Comparison of ENCODE assay signal across 17 mouse cellular contexts in the genomic region with DNA sequence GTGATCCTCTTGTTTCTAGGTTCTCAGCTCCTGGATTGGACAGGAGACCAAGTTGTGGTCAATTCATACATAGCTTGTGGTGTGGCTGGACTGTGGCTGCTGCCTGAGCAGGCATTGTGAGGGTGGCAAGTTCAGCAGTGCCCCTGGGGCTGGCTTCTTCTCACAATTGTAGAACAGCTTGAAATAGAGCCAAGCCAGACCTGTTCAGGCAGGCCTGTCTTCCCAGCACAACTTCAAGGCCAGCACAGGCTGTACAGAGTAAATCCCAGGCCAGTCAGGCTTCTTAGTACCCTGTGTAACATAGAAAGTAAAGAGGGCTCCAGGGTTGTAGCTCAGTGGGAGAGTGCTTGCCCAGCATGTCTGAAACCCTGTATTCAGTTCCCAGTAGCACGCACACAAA. TPM values are rescaled to one million over a fixed set of nuclear protein-coding genes. Genes with fewer than 3 reads are reported as not detected.
DNase-seq lines count a peak whose midpoint lies in the region; ATAC-seq and TF ChIP-seq lines count a peak whose summit lies in the region.
"Had no signal": no experiment of that assay in that cellular context is flagged by ENCODE, and none has a peak within 500 bp of the region (broad histone marks: within the 10 kb centered on the region; RNA-seq: fewer than 3 reads in every experiment).

No protein-coding gene starts in this region.

- no peak for ATAC-seq in kidney, embryonic 16.5 days (ENCODE audit: low FRiP score, low TSS enrichment)
- ATAC-seq in monocyte, adult 5-6 weeks (replicated peaks; ENCODE audit: insufficient number of reproducible peaks, low FRiP score, low TSS enrichment, poor library complexity, severe bottlenecking), result no peak
- ATAC-seq: forebrain, embryonic 13.5 days; midbrain, embryonic 13.5 days had no signal

- WGBS in kidney, adult 2 months, result 94% methylated on average over 1 of the region's 1 CpGs
- WGBS in kidney, embryonic 16.5 days, result 95% methylated on average over 1 of the region's 1 CpGs

- H3K4me2 ChIP-seq in kidney, embryonic 16.5 days (replicated peaks; ENCODE audit: low read depth, low read length), result no peak overlapping the region
- H3K4me2 ChIP-seq: forebrain, embryonic 13.5 days; midbrain, embryonic 13.5 days had no signal

- no peaks in the 10 kb centered on the region for H3K27me3 ChIP-seq in kidney, adult 2 months (replicated peaks; ENCODE audit: control insufficient read depth, insufficient read depth, low read length)
- H3K27me3 ChIP-seq in kidney, embryonic 16.5 days (ENCODE audit: insufficient read depth, low read length), result no peaks in the 10 kb centered on the region
- H3K27me3 ChIP-seq: forebrain, embryonic 13.5 days; midbrain, embryonic 13.5 days had no signal

- no peak for TF ChIP-seq POLR2A in kidney, adult 2 months (IDR thresholded peaks at IDR 0.05; ENCODE audit: low read depth, low read length)

- H3K4me1 ChIP-seq in kidney, adult 2 months (ENCODE audit: control insufficient read depth, insufficient read depth, low read length), result no peaks in the 10 kb centered on the region
- no peaks in the 10 kb centered on the region for H3K4me1 ChIP-seq in kidney, embryonic 16.5 days (ENCODE audit: insufficient read depth, low read length)
- H3K4me1 ChIP-seq: forebrain, embryonic 13.5 days; midbrain, embryonic 13.5 days had no signal

- H3K9me3 ChIP-seq in kidney, embryonic 16.5 days (ENCODE audit: low read length), result no peaks in the 10 kb centered on the region
- H3K9me3 ChIP-seq: forebrain, embryonic 13.5 days; midbrain, embryonic 13.5 days had no signal

- peak; percentile 45 for DNase-seq in kidney, adult 2 months
- DNase-seq in urinary bladder, postnatal 14 days (ENCODE audit: low spot score), result peak; percentile 64
- DNase-seq in urinary bladder, postnatal 4 days (ENCODE audit: low spot score in 2 of 2), result no peak
- DNase-seq in gonadal fat pad, adult 2 months (ENCODE audit: low read depth), result peak; percentile 96
- no peak for DNase-seq in frontal cortex, adult 2 months (ENCODE audit: extremely low spot score in 1 of 2, low spot score in 1 of 2)
- DNase-seq: cerebellum, postnatal 10 days; kidney, adult 9 months; layer of hippocampus, postnatal 36 days; thymus, postnatal 36 days had no signal

- TF ChIP-seq CTCF in kidney, adult 2 months (conservative IDR thresholded peaks at IDR 0.05; ENCODE audit: insufficient read depth, insufficient read length, low read depth, low read length), result no peak

- H3K4me3 ChIP-seq in kidney, adult 2 months (ENCODE audit: insufficient read depth, low read depth, low read length), result no peak overlapping the region
- no peak overlapping the region for H3K4me3 ChIP-seq in kidney, embryonic 16.5 days (ENCODE audit: low read length)
- H3K4me3 ChIP-seq: forebrain, embryonic 13.5 days; midbrain, embryonic 13.5 days; myocyte had no signal

- H3K36me3 ChIP-seq in kidney, adult 2 months (ENCODE audit: control insufficient read depth, insufficient read depth, low read length), result peaks cover 3% of the 10 kb centered on the region
- H3K36me3 ChIP-seq in kidney, embryonic 16.5 days (ENCODE audit: insufficient read depth, low read length), result peaks cover 35% of the 10 kb centered on the region

- no peak overlapping the region for H3K27ac ChIP-seq in kidney, adult 2 months (ENCODE audit: insufficient read depth, low read depth, low read length)
- no peak overlapping the region for H3K27ac ChIP-seq in kidney, embryonic 16.5 days (ENCODE audit: low read length)
- H3K27ac ChIP-seq: forebrain, embryonic 13.5 days; liver, embryonic 14.5 days; midbrain, embryonic 13.5 days had no signal

- H3K9ac ChIP-seq in kidney, embryonic 16.5 days (replicated peaks; ENCODE audit: low read length), result no peak overlapping the region
- H3K9ac ChIP-seq: forebrain, embryonic 13.5 days; liver, embryonic 14.5 days; midbrain, embryonic 13.5 days had no signal

RNA-seq across cellular contexts. Expression of a gene that starts 13.4 kb away (rescaled TPM):
- polyA plus RNA-seq in kidney, adult 2 months (2012; rRNA removed), result 29.1 and 33.5 TPM in 2 replicates
- polyA plus RNA-seq in kidney, embryonic 16.5 days (2015; fragmentation: Nextera tagmentation; extraction: Ambion mirVana), result 129 and 141 TPM in 2 replicates
- 41.4 and 45.4 TPM in 2 replicates for polyA plus RNA-seq in gonadal fat pad, adult 2 months (2012; rRNA removed)
- 129 and 145 TPM in 2 replicates for polyA plus RNA-seq in frontal cortex, adult 2 months (2012; rRNA removed)
- 61.2 to 151 TPM (median 112 TPM) in 3 replicates for total RNA-seq in monocyte, adult 5-6 weeks (2017)

RNA-seq across cellular contexts. Expression of a gene that starts 16.8 kb away (rescaled TPM):
- 14.4 and 23.3 TPM in 2 replicates for polyA plus RNA-seq in kidney, adult 2 months (2012; rRNA removed)
- polyA plus RNA-seq in kidney, embryonic 16.5 days (2015; fragmentation: Nextera tagmentation; extraction: Ambion mirVana), result 0.18 and 0.32 TPM in 2 replicates
- polyA plus RNA-seq in gonadal fat pad, adult 2 months (2012; rRNA removed), result 600 and 937 TPM in 2 replicates
- polyA plus RNA-seq in frontal cortex, adult 2 months (2012; rRNA removed), result 0.36 and 0.56 TPM in 2 replicates
- not detected in 3 replicates for total RNA-seq in monocyte, adult 5-6 weeks (2017)
- total RNA-seq: hematopoietic stem cell, adult 5-6 weeks had no signal

RNA-seq across cellular contexts. Expression of a gene that starts 18.0 kb away (rescaled TPM):
- 75.6 and 90.3 TPM in 2 replicates for polyA plus RNA-seq in kidney, adult 2 months (2012; rRNA removed)
- polyA plus RNA-seq in kidney, embryonic 16.5 days (2015; fragmentation: Nextera tagmentation; extraction: Ambion mirVana), result 46.2 and 47.2 TPM in 2 replicates
- polyA plus RNA-seq in gonadal fat pad, adult 2 months (2012; rRNA removed), result 100 and 112 TPM in 2 replicates
- polyA plus RNA-seq in frontal cortex, adult 2 months (2012; rRNA removed), result 106 and 113 TPM in 2 replicates
- 38.0 to 40.4 TPM (median 38.5 TPM) in 3 replicates for total RNA-seq in monocyte, adult 5-6 weeks (2017)

RNA-seq across cellular contexts. Expression of a gene that starts 24.6 kb away (rescaled TPM):
- 8.4 and 10.1 TPM in 2 replicates for polyA plus RNA-seq in kidney, adult 2 months (2012; rRNA removed)
- polyA plus RNA-seq in kidney, embryonic 16.5 days (2015; fragmentation: Nextera tagmentation; extraction: Ambion mirVana), result 1.6 and 2.6 TPM in 2 replicates
- 15.6 and 21.5 TPM in 2 replicates for polyA plus RNA-seq in gonadal fat pad, adult 2 months (2012; rRNA removed)
- polyA plus RNA-seq in frontal cortex, adult 2 months (2012; rRNA removed), result 0.19 and 0.38 TPM in 2 replicates
- total RNA-seq in monocyte, adult 5-6 weeks (2017), result not detected in 3 replicates
- total RNA-seq: hematopoietic stem cell, adult 5-6 weeks had no signal

RNA-seq across cellular contexts. Expression of a gene that starts 29.0 kb away (rescaled TPM):
- 9.9 and 16.1 TPM in 2 replicates for polyA plus RNA-seq in kidney, adult 2 months (2012; rRNA removed)
- polyA plus RNA-seq in kidney, embryonic 16.5 days (2015; fragmentation: Nextera tagmentation; extraction: Ambion mirVana), result 0.62 and 0.69 TPM in 2 replicates
- 306 and 347 TPM in 2 replicates for polyA plus RNA-seq in gonadal fat pad, adult 2 months (2012; rRNA removed)
- polyA plus RNA-seq in frontal cortex, adult 2 months (2012; rRNA removed), result 1.9 and 3.4 TPM in 2 replicates
- total RNA-seq in monocyte, adult 5-6 weeks (2017), result not detected in 3 replicates
- total RNA-seq: ES-E14 had no signal
- polyA plus RNA-seq: forebrain, embryonic 13.5 days had no signal

Comparison
In these comparisons a context has a peak if more than half of its experiments do, and no peak if none do; other contexts are left out.
1. DNase-seq: peak in kidney, adult 2 months (single experiment), urinary bladder, postnatal 14 days (single experiment) and gonadal fat pad, adult 2 months (single experiment); none in urinary bladder, postnatal 4 days (0 of 2) and frontal cortex, adult 2 months (0 of 2).
2. RNA of a gene that starts 16.8 kb away (polyA plus RNA-seq): 600 to 937 TPM in gonadal fat pad, adult 2 months; 14.4 to 23.3 TPM in kidney, adult 2 months, 0.36 to 0.56 TPM in frontal cortex, adult 2 months and 0.18 to 0.32 TPM in kidney, embryonic 16.5 days; every median in the first group is over 10 times any median in the second.